Comparison of ENCODE assay signal across 10 mouse cellular contexts in genomic region chr16:33756396-33756795, GRCm38 (mm10). TPM values are rescaled to one million over a fixed set of nuclear protein-coding genes. Genes with fewer than 3 reads are reported as not detected.
DNase-seq lines count a peak whose midpoint lies in the region; TF ChIP-seq lines count a peak whose summit lies in the region.
"Had no signal": no experiment of that assay in that cellular context is flagged by ENCODE, and none has a peak within 500 bp of the region (broad histone marks: within the 10 kb centered on the region; RNA-seq: fewer than 3 reads in every experiment).

No protein-coding gene starts in this region.

- H3K27ac ChIP-seq in spleen, adult 2 months (ENCODE audit: insufficient read depth, low read length), result peak overlapping the region; percentile 60; the same call in 1 of the 2 replicates
- H3K27ac ChIP-seq: kidney, embryonic 15.5 days had no signal

- peaks cover 4% of the 10 kb centered on the region; the same call in 1 of the 2 replicates for H3K4me1 ChIP-seq in spleen, adult 2 months (ENCODE audit: control insufficient read depth, insufficient read depth, insufficient read length)

- H3K4me3 ChIP-seq in spleen, adult 2 months (ENCODE audit: extremely low read depth, insufficient read depth, insufficient read length), result 0 out of 2 replicates have a peak overlapping the region, but pooled peaks have one; percentile 23
- H3K4me3 ChIP-seq: kidney, embryonic 15.5 days had no signal

- peak; percentile 42 for DNase-seq in lung, postnatal 36 days
- no peak for DNase-seq in lung, postnatal 14 days
- DNase-seq in cerebellum, adult 11-12 months, result peak; percentile 75
- DNase-seq in induced T-regulatory cell, adult 2 months (ENCODE audit: low read depth), result peak; percentile 52
- DNase-seq in spleen, adult 2 months (ENCODE audit: low read depth in 1 of 2, low spot score in 2 of 2), result peak; percentile 69 to 72
- no peak for DNase-seq in heart, adult 8-10 months (ENCODE audit: low spot score)
- no peak for DNase-seq in heart, postnatal 25 days (ENCODE audit: low spot score)
- DNase-seq: adrenal gland, postnatal 36 days had no signal

- H3K36me3 ChIP-seq in spleen, adult 2 months (ENCODE audit: control insufficient read depth, insufficient read depth, low read length), result peaks cover 15% of the 10 kb centered on the region

- no peaks in the 10 kb centered on the region for H3K27me3 ChIP-seq in spleen, adult 2 months (ENCODE audit: control insufficient read depth, insufficient read depth, low read length)
- H3K27me3 ChIP-seq: kidney, embryonic 15.5 days had no signal

- TF ChIP-seq CTCF in spleen, adult 2 months (IDR thresholded peaks at IDR 0.05; ENCODE audit: extremely low read depth, insufficient read depth, insufficient read length, insufficient replicate concordance), result peak; percentile 50; the same call in 1 of the 2 replicates

- no peak for TF ChIP-seq POLR2A in spleen, adult 2 months (IDR thresholded peaks at IDR 0.05; ENCODE audit: low read depth, low read length)

- 13% methylated on average over 6 of the region's 6 CpGs for WGBS in spleen, adult 2 months

- intact Hi-C loops in heart, postnatal 25 days (cut with DNase I), result no loop called here

RNA-seq across cellular contexts. Expression of gene Muc13, which starts 37.4 kb away (rescaled TPM):
- 2.6 and 2.8 TPM in 2 replicates for polyA plus RNA-seq in spleen, adult 2 months (2012; rRNA removed)
- total RNA-seq in heart, adult 8-10 months (2022), result under 1 TPM in 2 of 4 experiments, not detected in 2; 0.09 to 0.14 TPM
- under 1 TPM in 1 of 2 experiments, not detected in 1; 0.10 TPM for total RNA-seq in heart, postnatal 25 days (2021)
- total RNA-seq: adrenal gland, postnatal 36 days had no signal
- polyA plus RNA-seq: heart, embryonic 14.5 days had no signal

Comparison
In these comparisons a context has a peak if more than half of its experiments do, and no peak if none do; other contexts are left out.
1. DNase-seq: peak in lung, postnatal 36 days (single experiment), cerebellum, adult 11-12 months (single experiment), induced T-regulatory cell, adult 2 months (single experiment) and spleen, adult 2 months (2 of 2); none in lung, postnatal 14 days (single experiment), heart, adult 8-10 months (single experiment) and heart, postnatal 25 days (single experiment).